Mouse (Mus musculus) heart, embryonic 11.5 days (tissue): ENCODE results near the gene Muc4. TPM values are rescaled to one million over a fixed set of nuclear protein-coding genes. Genes with fewer than 3 reads are reported as not detected.
A peak's percentile ranks its signal among the peaks of the same experiment; 100 is the strongest.

Source experiments
- ATAC-seq: fragments of 200-750 bp; cut with Nextera tagmentation; replicated peaks from 2 replicates; pipeline ENCODE4 v1.8.0; 2017; ENCODE audit warnings: moderate library complexity; ENCODE audit not compliant: insufficient number of reproducible peaks, low FRiP score, low TSS enrichment
- H3K27ac ChIP-seq: fragments of 300-500 bp; sonication (generic); 2 replicates; pipeline ENCODE4 v1.5.1; 2014; ENCODE audit warnings: mild to moderate bottlenecking, low read depth, low read length
- H3K27me3 ChIP-seq: fragments of 300-500 bp; sonication (generic); 2 replicates; pipeline ENCODE4 v1.6.1; 2014; ENCODE audit warnings: mild to moderate bottlenecking, low read length, mixed read lengths; ENCODE audit not compliant: control insufficient read depth, insufficient read depth
- H3K36me3 ChIP-seq: fragments of 300-500 bp; sonication (generic); 2 replicates; pipeline ENCODE4 v1.6.1; 2014; ENCODE audit warnings: mild to moderate bottlenecking, low read length, moderate library complexity, mixed read lengths; ENCODE audit not compliant: control insufficient read depth, insufficient read depth
- H3K4me1 ChIP-seq: fragments of 300-500 bp; sonication (generic); 2 replicates; pipeline ENCODE4 v1.6.1; 2014; ENCODE audit warnings: low read length; ENCODE audit not compliant: control insufficient read depth, insufficient read depth
- H3K4me2 ChIP-seq: fragments of 300-500 bp; sonication (generic); 2 replicates; pipeline ENCODE4 v1.6.1; 2014; ENCODE audit warnings: mild to moderate bottlenecking, moderate library complexity
- H3K4me3 ChIP-seq: fragments of 300-500 bp; sonication (generic); 2 replicates; pipeline ENCODE4 v1.5.1; 2014; ENCODE audit warnings: low read depth, low read length
- H3K9ac ChIP-seq: fragments of 300-500 bp; sonication (generic); 2 replicates; pipeline ENCODE4 v1.6.1; 2014; ENCODE audit warnings: mild to moderate bottlenecking, low read depth, low read length, moderate library complexity
- H3K9me3 ChIP-seq: fragments of 300-500 bp; sonication (generic); replicated peaks from 2 replicates; pipeline ENCODE4 v1.6.1; 2016; ENCODE audit warnings: low read length; ENCODE audit not compliant: control insufficient read depth
- WGBS: fragments of 180-500 bp; shearing (Covaris S2); extraction: QIAGEN DNeasy Blood & Tissue Kit; methylation state at CpG from one replicate; pipeline ENCODE4 v1.1.7; 2014; ENCODE audit not compliant: insufficient replicate concordance; 5-methylcytosine and 5-hydroxymethylcytosine counted together
- polyA plus RNA-seq: library from polyadenylated mRNA; unstranded; fragments of >200 nt; fragmentation: Nextera tagmentation; extraction: Ambion mirVana; gene quantifications from 2 replicates; pipeline ENCODE4 v1.2.1, GENCODE M21; 2014

Gene Muc4
- 0.13 and 0.44 TPM in 2 replicates for polyA plus RNA-seq

DNA sequence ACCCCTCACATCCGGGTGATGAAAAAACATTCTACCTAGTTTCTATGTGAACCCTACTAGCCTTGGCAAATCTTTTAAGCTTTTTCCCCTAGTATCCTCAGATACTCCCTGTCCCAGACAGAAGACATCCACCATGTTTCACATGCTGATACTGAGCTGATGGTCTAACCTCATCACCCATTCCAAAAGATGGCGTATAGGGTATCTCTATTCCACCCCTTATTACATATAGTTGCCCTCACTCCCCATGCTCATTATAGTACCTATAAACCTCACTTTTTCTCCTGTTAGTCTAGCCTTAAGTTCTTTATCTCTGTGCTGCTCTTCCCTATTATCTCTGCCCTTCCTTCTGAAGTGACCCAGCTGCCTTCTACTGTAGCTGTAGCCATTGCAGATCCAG is at the start of gene Muc4:
Gene Muc4 (plus strand): TSS at position 301 of the 400 bp plus-strand sequence.
- Histone ChIP-seq H3K4me3 (no peak within 1 kb of the TSS), H3K27me3 (no peaks in the 10 kb centered on the region)
- ATAC-seq = no peak

DNA sequence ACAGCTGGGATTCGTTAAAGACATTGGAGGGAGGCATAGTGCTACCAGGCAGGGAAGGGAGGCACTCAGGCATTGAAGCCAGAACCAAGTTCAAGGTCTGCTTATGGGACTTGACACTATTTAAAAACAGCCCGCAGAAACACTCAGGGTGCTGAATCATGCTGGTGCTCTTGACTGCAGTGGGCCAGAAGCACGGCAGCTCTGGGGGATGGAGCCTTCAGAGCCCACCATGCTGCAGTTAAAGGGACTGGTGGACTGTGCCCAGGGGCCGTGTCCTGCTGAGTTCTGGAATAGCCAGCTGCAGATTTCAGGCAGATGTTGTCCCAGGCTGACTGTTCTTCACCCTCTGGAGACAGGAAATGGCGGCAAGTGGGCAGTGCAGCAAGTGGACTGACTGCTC is 49.7 kb upstream of the Muc4 start:
- Histone ChIP-seq H3K4me2 (no peak overlapping the region), H3K36me3 (peaks cover 4% of the 10 kb centered on the region), H3K4me1 (no peaks in the 10 kb centered on the region), H3K27ac (no peak overlapping the region), H3K27me3 (no peaks in the 10 kb centered on the region), H3K9me3 (no peaks in the 10 kb centered on the region), H3K4me3 (no peak overlapping the region), H3K9ac (0 out of 2 replicates have a peak overlapping the region, but pooled peaks have one; percentile 8)
- ATAC-seq = no peak
- 69% methylated on average over 5 of the region's 5 CpGs for WGBS

More for the DNA sequence above, at the start of gene Muc4:
- H3K27ac ChIP-seq = no peak within 1 kb of the TSS
- H3K9ac ChIP-seq = no peak within 1 kb of the TSS
- no peak within 1 kb of the TSS for H3K4me2 ChIP-seq
- 82% methylated on average over 2 of the region's 2 CpGs for WGBS
- no peaks in the 10 kb centered on the region for H3K36me3 ChIP-seq
- H3K9me3 ChIP-seq = 0 out of 2 replicates have a peak, but pooled peaks cover 2% of the 10 kb centered on the region
- H3K4me1 ChIP-seq = no peaks in the 10 kb centered on the region

DNA sequence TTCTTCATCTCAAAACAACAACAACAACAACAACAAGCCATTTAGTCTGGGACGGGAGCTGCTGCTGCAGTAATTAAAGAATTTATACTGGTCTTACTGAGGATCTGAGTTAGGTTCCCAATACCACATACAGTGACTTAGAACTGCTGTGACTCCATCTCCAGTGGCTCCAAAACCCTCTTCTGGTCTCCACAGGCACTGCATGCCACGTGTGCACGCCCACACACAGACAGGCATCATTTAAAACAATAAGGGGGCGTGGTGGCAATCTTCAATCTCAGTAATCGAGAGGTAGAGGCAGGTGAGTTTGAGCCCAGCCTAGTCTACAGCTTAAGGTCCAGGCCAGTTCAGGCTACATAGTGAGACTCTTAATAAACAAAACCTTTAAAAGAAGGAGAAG is 48.5 kb upstream of the Muc4 start:
- 80% methylated on average over 5 of the region's 5 CpGs for WGBS
- no peak overlapping the region for H3K9ac ChIP-seq
- H3K27me3 ChIP-seq = no peaks in the 10 kb centered on the region
- H3K4me3 ChIP-seq = no peak overlapping the region
- no peak overlapping the region for H3K27ac ChIP-seq
- no peak for ATAC-seq
- no peaks in the 10 kb centered on the region for H3K4me1 ChIP-seq
- H3K4me2 ChIP-seq = no peak overlapping the region
- no peaks in the 10 kb centered on the region for H3K36me3 ChIP-seq
- no peaks in the 10 kb centered on the region for H3K9me3 ChIP-seq

DNA sequence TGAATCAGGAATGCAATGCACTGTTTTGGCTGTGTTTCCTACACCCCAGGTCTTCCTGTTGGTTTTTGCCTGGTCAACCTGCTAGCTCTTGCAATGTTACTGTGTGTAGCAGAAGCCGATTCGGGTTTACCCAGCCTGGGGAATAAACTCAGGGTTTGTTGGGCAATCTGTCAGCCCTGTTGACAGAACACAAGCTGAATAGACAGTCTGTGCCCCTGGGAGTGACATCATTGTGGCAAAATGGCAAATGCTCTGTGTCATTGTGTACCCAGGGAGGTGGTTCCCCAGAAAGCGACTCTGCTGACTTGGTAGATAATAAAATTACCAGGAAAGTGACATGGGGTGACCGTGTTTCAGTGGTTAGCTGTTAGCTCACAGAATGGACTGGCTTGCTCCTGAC is 46.9 kb upstream of the Muc4 start:
- Histone ChIP-seq H3K4me2 (no peak overlapping the region), H3K9me3 (no peaks in the 10 kb centered on the region), H3K36me3 (no peaks in the 10 kb centered on the region), H3K4me1 (no peaks in the 10 kb centered on the region), H3K27ac (no peak overlapping the region), H3K4me3 (no peak overlapping the region), H3K9ac (no peak overlapping the region), H3K27me3 (no peaks in the 10 kb centered on the region)
- ATAC-seq = no peak
- WGBS = 51% methylated on average over 4 of the region's 4 CpGs

DNA sequence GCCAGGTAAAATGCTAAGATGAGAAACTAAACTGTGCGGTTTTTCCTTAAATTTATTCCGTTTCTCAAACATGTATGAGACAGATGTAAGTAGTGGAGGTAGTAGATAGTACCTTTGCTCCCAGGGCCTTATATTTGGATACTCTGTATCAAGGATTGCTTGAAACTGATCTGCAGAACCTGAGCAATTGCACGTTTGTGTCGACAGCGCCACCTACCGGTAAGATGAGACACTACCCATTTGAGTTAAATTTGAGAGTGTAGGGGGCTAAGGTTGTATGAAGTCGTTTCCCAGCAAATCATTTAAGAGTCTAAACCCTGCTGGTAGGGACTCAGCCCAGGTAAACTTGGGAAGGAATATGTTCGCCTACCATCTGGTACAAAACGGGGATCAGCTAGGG is 46.2 kb upstream of the Muc4 start:
- Histone ChIP-seq H3K4me3 (no peak overlapping the region), H3K4me2 (no peak overlapping the region), H3K4me1 (no peaks in the 10 kb centered on the region), H3K36me3 (no peaks in the 10 kb centered on the region), H3K9me3 (no peaks in the 10 kb centered on the region), H3K27ac (no peak overlapping the region), H3K27me3 (no peaks in the 10 kb centered on the region), H3K9ac (no peak overlapping the region)
- no peak for ATAC-seq
- WGBS = 4% methylated on average over 9 of the region's 9 CpGs

DNA sequence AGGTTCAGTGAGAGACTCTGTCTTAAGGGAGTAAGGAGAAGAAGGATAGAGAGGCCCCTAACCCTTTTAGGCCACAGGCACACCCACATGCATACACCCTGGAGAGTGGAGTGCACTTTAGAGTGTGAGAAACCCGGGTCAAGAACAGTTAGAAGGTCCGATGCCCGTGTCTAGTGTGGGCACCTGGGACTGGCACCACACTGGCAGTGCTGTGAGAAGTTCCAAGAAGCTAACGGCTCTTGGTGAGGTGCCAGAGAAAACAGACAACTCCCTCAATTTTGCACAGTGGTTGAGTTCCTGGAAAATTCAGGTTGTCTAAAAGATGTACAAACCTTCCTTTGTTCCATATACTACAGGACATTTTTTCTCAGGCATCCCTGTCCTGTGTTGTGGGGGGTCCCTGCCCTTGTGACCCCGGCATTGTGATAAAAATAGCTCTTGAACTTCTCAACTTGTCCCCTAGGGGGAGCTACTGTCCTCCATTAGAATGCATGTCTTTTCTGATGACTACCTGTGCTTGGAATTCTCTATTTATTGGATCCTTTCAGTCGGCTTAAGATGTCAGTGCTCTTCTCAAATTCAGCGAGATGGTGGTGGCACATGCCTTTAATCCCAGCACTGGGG is 38.7 kb upstream of the Muc4 start:
- ATAC-seq = no peak
- Histone ChIP-seq H3K4me1 (peaks cover 2% of the 10 kb centered on the region; the same call in 1 of the 2 replicates), H3K4me3 (no peak overlapping the region)

DNA sequence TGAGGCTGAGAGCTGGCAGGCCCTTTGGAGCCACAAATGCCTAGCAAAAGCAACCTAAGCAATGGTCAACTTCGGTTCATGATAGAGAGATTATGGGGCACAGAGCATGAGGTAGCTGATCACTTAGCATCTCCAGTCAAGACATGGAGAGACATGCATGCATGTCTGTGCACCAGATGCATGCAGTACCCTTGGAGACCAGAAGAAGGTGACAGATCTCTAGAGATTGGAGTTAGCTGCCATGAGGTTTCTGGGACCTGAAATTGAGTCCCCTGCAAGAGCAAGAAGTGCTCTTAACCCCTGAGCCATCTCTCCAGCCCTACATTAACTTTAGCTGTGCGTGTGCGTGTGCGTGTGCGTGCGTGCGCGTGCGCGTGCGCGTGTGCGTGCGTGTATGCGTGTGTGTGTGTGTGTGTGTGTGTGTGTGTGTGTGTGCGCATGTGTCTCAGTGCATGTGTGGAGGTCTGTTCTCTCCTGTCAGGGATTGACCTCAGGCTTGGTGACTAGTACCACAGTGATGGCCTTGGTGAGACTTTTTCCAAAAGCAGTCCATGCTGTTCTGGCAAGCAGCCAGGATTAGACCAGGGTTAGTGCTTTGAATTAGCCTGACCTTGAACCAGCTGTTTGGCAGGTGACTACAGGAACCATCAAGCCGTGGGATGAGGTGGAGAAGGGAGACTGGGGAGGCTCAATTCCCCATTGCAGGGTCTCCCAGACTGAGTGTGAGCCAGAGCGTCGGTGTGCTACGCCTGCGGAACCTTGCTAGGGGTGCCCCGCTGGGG is 37.8 kb upstream of the Muc4 start:
- peaks cover 2% of the 10 kb centered on the region; the same call in 1 of the 2 replicates for H3K4me1 ChIP-seq
- H3K9me3 ChIP-seq = no peaks in the 10 kb centered on the region
- no peak overlapping the region for H3K4me2 ChIP-seq
- 79% methylated on average over 22 of the region's 22 CpGs for WGBS
- H3K9ac ChIP-seq = no peak overlapping the region
- no peak for ATAC-seq
- no peaks in the 10 kb centered on the region for H3K36me3 ChIP-seq
- H3K4me3 ChIP-seq = no peak overlapping the region
- H3K27me3 ChIP-seq = no peaks in the 10 kb centered on the region
- no peak overlapping the region for H3K27ac ChIP-seq

More for the DNA sequence above, 38.7 kb upstream of the Muc4 start:
- Histone ChIP-seq H3K27me3 (no peaks in the 10 kb centered on the region), H3K4me2 (no peak overlapping the region), H3K9ac (no peak overlapping the region), H3K27ac (no peak overlapping the region), H3K9me3 (no peaks in the 10 kb centered on the region), H3K36me3 (no peaks in the 10 kb centered on the region)
- whole genome bisulfite sequencing = 36% methylated on average over 7 of the region's 7 CpGs

DNA sequence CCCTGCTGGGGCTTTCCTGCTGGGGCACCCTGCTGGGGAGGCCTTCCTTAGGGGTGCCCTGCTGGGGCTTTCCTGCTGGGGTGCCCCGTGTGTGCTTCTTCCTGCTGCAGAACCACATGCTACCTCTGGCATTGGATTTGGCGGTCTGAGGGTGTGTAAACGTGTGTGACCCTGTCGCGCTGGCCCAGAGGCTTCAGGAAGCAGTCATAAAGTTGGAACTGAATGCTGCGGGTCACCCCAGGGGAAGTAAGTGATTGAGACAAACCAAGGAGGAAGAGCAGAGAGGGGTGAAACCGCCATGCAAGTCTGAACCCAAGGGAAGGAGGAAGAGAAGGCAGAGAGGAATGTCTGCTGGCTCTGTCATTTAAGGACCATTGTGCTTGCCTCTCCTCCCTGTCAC is 37.1 kb upstream of the Muc4 start:
- Histone ChIP-seq H3K27me3 (no peaks in the 10 kb centered on the region), H3K27ac (no peak overlapping the region), H3K36me3 (no peaks in the 10 kb centered on the region), H3K9ac (no peak overlapping the region), H3K9me3 (no peaks in the 10 kb centered on the region), H3K4me2 (no peak overlapping the region), H3K4me3 (no peak overlapping the region), H3K4me1 (peaks cover 2% of the 10 kb centered on the region; the same call in 1 of the 2 replicates)
- 0 out of 2 replicates have a peak, but pooled peaks have one; percentile 28 for ATAC-seq
- 41% methylated on average over 7 of the region's 7 CpGs for WGBS
